20 mouse cellular contexts compared by ENCODE assay signal in the genomic region with DNA sequence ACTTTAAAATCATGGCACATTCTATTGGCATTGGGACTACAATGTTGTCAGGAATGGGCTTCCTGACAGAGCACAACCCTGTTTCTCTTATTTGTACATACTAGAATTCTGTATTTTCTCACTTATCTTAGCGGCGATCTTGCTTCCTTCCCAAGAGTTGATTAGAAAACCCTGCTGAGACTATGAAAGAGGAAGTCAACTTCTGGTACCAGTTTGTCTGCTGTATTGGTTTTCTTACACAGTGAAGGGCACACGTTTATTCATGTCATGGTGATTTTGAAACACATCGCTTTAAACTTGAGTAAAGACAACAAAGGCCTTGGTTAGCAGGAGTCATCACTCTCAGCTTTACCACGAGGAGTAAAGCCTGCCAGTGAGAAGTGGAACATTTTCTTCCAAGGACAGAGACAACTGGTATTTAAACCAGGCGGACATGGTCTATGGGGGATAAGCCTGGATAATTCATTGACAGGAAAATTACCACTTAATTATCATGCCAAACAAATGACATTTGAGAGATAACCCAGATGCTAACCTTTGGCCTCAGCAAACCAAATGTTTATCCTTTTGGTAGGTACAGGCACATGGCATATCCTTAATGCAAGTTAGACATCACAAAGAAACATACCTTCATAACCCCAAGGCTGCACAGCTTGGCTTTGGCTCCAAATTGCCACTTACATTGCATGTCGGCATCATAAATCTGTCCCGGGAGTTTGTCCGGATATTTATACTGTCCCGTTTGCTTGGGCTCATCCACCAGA.
DNase-seq lines count a peak whose midpoint lies in the region; ATAC-seq and TF ChIP-seq lines count a peak whose summit lies in the region.
"Had no signal": no experiment of that assay in that cellular context is flagged by ENCODE, and none has a peak within 500 bp of the region (broad histone marks: within the 10 kb centered on the region; RNA-seq: fewer than 3 reads in every experiment).

No protein-coding gene starts in this region.

- H3K27ac ChIP-seq in hindbrain, postnatal 0 days, result no peak overlapping the region
- no peak overlapping the region for H3K27ac ChIP-seq in hindbrain, embryonic 10.5 days
- H3K27ac ChIP-seq in embryonic facial prominence, embryonic 10.5 days (replicated peaks), result peak overlapping the region; percentile 8; the same call in 1 of the 2 replicates
- H3K27ac ChIP-seq in left cerebral cortex, adult 2 months, result no peak overlapping the region
- H3K27ac ChIP-seq: forebrain, embryonic 13.5 days; heart, embryonic 15.5 days; kidney, embryonic 15.5 days; midbrain, embryonic 12.5 days had no signal

- H3K36me3 ChIP-seq in hindbrain, postnatal 0 days (ENCODE audit: insufficient read depth, low read length), result no peaks in the 10 kb centered on the region
- H3K36me3 ChIP-seq in hindbrain, embryonic 10.5 days, result no peaks in the 10 kb centered on the region
- no peaks in the 10 kb centered on the region for H3K36me3 ChIP-seq in embryonic facial prominence, embryonic 10.5 days (replicated peaks)
- H3K36me3 ChIP-seq: heart, embryonic 15.5 days; kidney, embryonic 15.5 days; midbrain, embryonic 12.5 days had no signal

- no peak overlapping the region for H3K4me2 ChIP-seq in hindbrain, postnatal 0 days (ENCODE audit: low read depth, low read length)
- H3K4me2 ChIP-seq: forebrain, embryonic 13.5 days; heart, embryonic 15.5 days; kidney, embryonic 15.5 days; midbrain, embryonic 12.5 days had no signal

- peak; percentile 1 for DNase-seq in hindbrain, postnatal 0 days (ENCODE audit: low spot score)
- DNase-seq in hindbrain, embryonic 10.5 days (ENCODE audit: low spot score), result no peak
- no peak for DNase-seq in embryonic facial prominence, embryonic 10.5 days (ENCODE audit: low spot score)
- DNase-seq in mesoderm, embryonic 11.5 days (ENCODE audit: low read depth, low spot score), result peak; percentile 54
- no peak for DNase-seq in kidney, postnatal 10 days
- DNase-seq in left cerebral cortex, adult 2 months (ENCODE audit: extremely low spot score in 1 of 2, low spot score in 2 of 2), result no peak
- DNase-seq: cerebellum, adult 2 months; cerebellum, postnatal 25 days; heart, postnatal 36 days; kidney, postnatal 4 days; left cerebral cortex, postnatal 4 days; lung, postnatal 4 days; spleen, adult 18-20 months; thymus, postnatal 14 days had no signal

- no peaks in the 10 kb centered on the region for H3K27me3 ChIP-seq in hindbrain, postnatal 0 days (ENCODE audit: insufficient read depth, low read length)
- no peaks in the 10 kb centered on the region for H3K27me3 ChIP-seq in hindbrain, embryonic 10.5 days (ENCODE audit: insufficient read depth, poor library complexity, severe bottlenecking)
- H3K27me3 ChIP-seq in embryonic facial prominence, embryonic 10.5 days (replicated peaks; ENCODE audit: low read depth, poor library complexity, severe bottlenecking), result no peaks in the 10 kb centered on the region
- H3K27me3 ChIP-seq: forebrain, embryonic 13.5 days; heart, embryonic 15.5 days; kidney, embryonic 15.5 days; midbrain, embryonic 12.5 days had no signal

- H3K9me3 ChIP-seq in hindbrain, postnatal 0 days (ENCODE audit: low read length), result no peaks in the 10 kb centered on the region
- H3K9me3 ChIP-seq in hindbrain, embryonic 10.5 days, result no peaks in the 10 kb centered on the region
- no peaks in the 10 kb centered on the region for H3K9me3 ChIP-seq in embryonic facial prominence, embryonic 10.5 days
- H3K9me3 ChIP-seq: forebrain, embryonic 13.5 days; heart, embryonic 15.5 days; kidney, embryonic 15.5 days; midbrain, embryonic 12.5 days had no signal

- intact Hi-C loops in left cerebral cortex, adult 2 months (cut with DNase I), result no loop called here

- H3K4me3 ChIP-seq in hindbrain, postnatal 0 days (ENCODE audit: low read length), result no peak overlapping the region
- H3K4me3 ChIP-seq in hindbrain, embryonic 10.5 days, result no peak overlapping the region
- no peak overlapping the region for H3K4me3 ChIP-seq in embryonic facial prominence, embryonic 10.5 days
- H3K4me3 ChIP-seq in left cerebral cortex, adult 2 months, result no peak overlapping the region
- H3K4me3 ChIP-seq: forebrain, embryonic 13.5 days; heart, embryonic 15.5 days; kidney, embryonic 15.5 days; midbrain, embryonic 12.5 days had no signal

- H3K4me1 ChIP-seq in hindbrain, postnatal 0 days (ENCODE audit: insufficient read depth, low read length), result no peaks in the 10 kb centered on the region
- peaks cover 16% of the 10 kb centered on the region; the same call in 1 of the 2 replicates for H3K4me1 ChIP-seq in hindbrain, embryonic 10.5 days (replicated peaks)
- H3K4me1 ChIP-seq in embryonic facial prominence, embryonic 10.5 days, result peaks cover 34% of the 10 kb centered on the region
- H3K4me1 ChIP-seq: heart, embryonic 15.5 days had no signal

- H3K9ac ChIP-seq in hindbrain, postnatal 0 days (replicated peaks; ENCODE audit: low read length), result no peak overlapping the region
- H3K9ac ChIP-seq: forebrain, embryonic 13.5 days; heart, embryonic 15.5 days; kidney, embryonic 15.5 days; midbrain, embryonic 12.5 days had no signal

- no peak for TF ChIP-seq CTCF in hindbrain, postnatal 0 days (IDR thresholded peaks at IDR 0.05; ENCODE audit: low read depth)
- no peak for TF ChIP-seq CTCF in left cerebral cortex, adult 2 months (IDR thresholded peaks at IDR 0.05)

- no peak for ATAC-seq in hindbrain, postnatal 0 days
- peak; percentile 87 for ATAC-seq in common myeloid progenitor, adult 5-6 weeks (replicated peaks; ENCODE audit: low read depth, poor library complexity, severe bottlenecking)
- ATAC-seq: forebrain, embryonic 13.5 days; intestine, postnatal 0 days had no signal

- 68% methylated on average over 10 of the region's 10 CpGs for WGBS in hindbrain, postnatal 0 days
- WGBS in hindbrain, embryonic 10.5 days, result 78% methylated on average over 10 of the region's 10 CpGs
- WGBS in embryonic facial prominence, embryonic 10.5 days, result 62% methylated on average over 10 of the region's 10 CpGs

Comparison
In these comparisons a context has a peak if more than half of its experiments do, and no peak if none do; other contexts are left out.
1. DNase-seq: peak in hindbrain, postnatal 0 days (single experiment) and mesoderm, embryonic 11.5 days (single experiment); none in hindbrain, embryonic 10.5 days (single experiment), embryonic facial prominence, embryonic 10.5 days (single experiment), kidney, postnatal 10 days (single experiment) and left cerebral cortex, adult 2 months (0 of 2).